Mouse (Mus musculus): Measurements from ENCODE around the gene Grik2.
"Not testable (repeated sequence)": the region's sequence is repeated elsewhere in the genome, so short reads cannot be mapped to it uniquely, and the experiment has no call there.

The Grik2 gene

GRCm38 (mm10) chr10:49639901-49640300 is 148.7 kb downstream of the Grik2 start:
- peak; percentile 85 for DNase-seq

- DNase-seq: no peak
These were observed 164.6 kb downstream of the Grik2 start for GRCm38 (mm10) chr10:49623951-49624350.

- no peak for DNase-seq
These were observed 190.9 kb downstream of the Grik2 start for GRCm38 (mm10) chr10:49597652-49598051.

GRCm38 (mm10) chr10:49573514-49573913 is 215.1 kb downstream of the Grik2 start:
- no peak for DNase-seq

GRCm38 (mm10) chr10:49559872-49560407 is 228.6 kb downstream of the Grik2 start:
- no peak for DNase-seq

- DNase-seq: peak; percentile 37
These were observed 246.3 kb downstream of the Grik2 start for GRCm38 (mm10) chr10:49542249-49542648.

- no peak for DNase-seq
These were observed 268.8 kb downstream of the Grik2 start for GRCm38 (mm10) chr10:49519752-49520151.

GRCm38 (mm10) chr10:49500628-49501027 is 287.9 kb downstream of the Grik2 start:
- DNase-seq: no peak

GRCm38 (mm10) chr10:49497302-49497701 is 291.3 kb downstream of the Grik2 start:
- no peak for DNase-seq

GRCm38 (mm10) chr10:49481439-49481838 is 307.1 kb downstream of the Grik2 start:
- no peak for DNase-seq

- DNase-seq: no peak
These were observed 308.3 kb downstream of the Grik2 start for GRCm38 (mm10) chr10:49480085-49480749.

- no peak for DNase-seq
These were observed 315.0 kb downstream of the Grik2 start for GRCm38 (mm10) chr10:49473613-49474012.

- DNase-seq: no peak
These were observed 331.8 kb downstream of the Grik2 start for GRCm38 (mm10) chr10:49456791-49457190.

GRCm38 (mm10) chr10:49453535-49453934 is 335.0 kb downstream of the Grik2 start:
- DNase-seq: no peak

- DNase-seq: no peak
These were observed 347.2 kb downstream of the Grik2 start for GRCm38 (mm10) chr10:49441369-49441768.

- no peak for DNase-seq
These were observed 351.5 kb downstream of the Grik2 start for GRCm38 (mm10) chr10:49437057-49437456.

GRCm38 (mm10) chr10:49436301-49436700 is 352.3 kb downstream of the Grik2 start:
- DNase-seq: peak; percentile 29

- no peak for DNase-seq
These were observed 355.7 kb downstream of the Grik2 start for GRCm38 (mm10) chr10:49432825-49433224.

- not testable (repeated sequence) for DNase-seq
These were observed 371.4 kb downstream of the Grik2 start for GRCm38 (mm10) chr10:49417206-49417605.

- DNase-seq: no peak
These were observed 405.6 kb downstream of the Grik2 start for GRCm38 (mm10) chr10:49382996-49383395.

GRCm38 (mm10) chr10:49381852-49382251 is 406.7 kb downstream of the Grik2 start:
- peak; percentile 84 for DNase-seq

GRCm38 (mm10) chr10:49368601-49369000 is 420.0 kb downstream of the Grik2 start:
- DNase-seq: peak; percentile 79

GRCm38 (mm10) chr10:49365262-49365661 is 423.3 kb downstream of the Grik2 start:
- no peak for DNase-seq

- DNase-seq: no peak
These were observed 466.2 kb downstream of the Grik2 start for GRCm38 (mm10) chr10:49322413-49322812.

GRCm38 (mm10) chr10:49319880-49320279 is 468.7 kb downstream of the Grik2 start:
- DNase-seq: no peak
